Mouse (Mus musculus) ZHBTc4 (cell line): ENCODE measurements around the gene Szt2.
A peak's percentile ranks its signal among the peaks of the same experiment; 100 is the strongest.

Source experiments
- DNase-seq: peaks from one replicate; pipeline ENCODE4 v3.0.0-alpha.2; 2011; ENCODE audit warnings: low read depth, low spot score

Gene Szt2

DNA sequence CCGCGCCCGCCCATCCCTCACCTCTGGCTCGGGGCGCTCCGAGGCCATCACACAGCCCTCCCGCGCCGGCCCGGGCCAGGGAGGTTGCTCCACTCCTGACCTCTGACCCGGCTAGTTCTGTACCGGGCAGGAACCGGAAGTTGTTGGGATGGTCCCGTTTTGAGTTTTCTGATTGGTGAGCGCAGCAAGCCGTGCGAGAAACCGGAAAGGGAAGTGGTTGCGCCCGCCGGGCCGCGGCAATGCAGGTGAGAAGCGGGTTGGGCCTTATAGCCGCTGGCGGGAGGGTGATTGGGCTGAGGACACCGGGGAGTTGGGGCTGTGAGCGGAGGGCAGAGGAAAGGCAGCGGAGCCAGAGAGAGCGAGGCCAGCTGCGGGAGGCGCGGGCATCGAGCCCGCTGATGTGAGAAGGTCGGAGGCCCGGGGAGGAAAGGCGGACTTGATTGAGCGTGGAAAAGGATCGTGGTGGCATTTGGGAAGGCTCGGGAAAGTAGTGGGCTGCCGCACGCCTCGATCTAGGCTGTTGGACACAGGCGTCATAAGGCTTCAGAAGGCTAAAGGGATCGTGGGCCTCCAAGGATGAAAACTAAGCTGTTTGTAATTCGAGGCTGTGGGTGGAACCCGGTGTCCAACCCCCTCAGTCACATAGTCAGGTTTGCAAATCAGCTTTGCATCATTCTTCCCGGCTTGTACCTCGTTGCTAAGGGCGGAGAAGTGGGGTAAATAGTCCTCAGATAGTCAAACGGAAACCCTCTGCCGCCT, at the start of gene Szt2, which contains the start of gene Med8:
Szt2 (minus strand) TSS at position 132 of the 759 bp plus-strand sequence.
Med8 (plus strand) TSS at position 196 of the 759 bp plus-strand sequence.
- peak; percentile 96 for DNase-seq

DNA sequence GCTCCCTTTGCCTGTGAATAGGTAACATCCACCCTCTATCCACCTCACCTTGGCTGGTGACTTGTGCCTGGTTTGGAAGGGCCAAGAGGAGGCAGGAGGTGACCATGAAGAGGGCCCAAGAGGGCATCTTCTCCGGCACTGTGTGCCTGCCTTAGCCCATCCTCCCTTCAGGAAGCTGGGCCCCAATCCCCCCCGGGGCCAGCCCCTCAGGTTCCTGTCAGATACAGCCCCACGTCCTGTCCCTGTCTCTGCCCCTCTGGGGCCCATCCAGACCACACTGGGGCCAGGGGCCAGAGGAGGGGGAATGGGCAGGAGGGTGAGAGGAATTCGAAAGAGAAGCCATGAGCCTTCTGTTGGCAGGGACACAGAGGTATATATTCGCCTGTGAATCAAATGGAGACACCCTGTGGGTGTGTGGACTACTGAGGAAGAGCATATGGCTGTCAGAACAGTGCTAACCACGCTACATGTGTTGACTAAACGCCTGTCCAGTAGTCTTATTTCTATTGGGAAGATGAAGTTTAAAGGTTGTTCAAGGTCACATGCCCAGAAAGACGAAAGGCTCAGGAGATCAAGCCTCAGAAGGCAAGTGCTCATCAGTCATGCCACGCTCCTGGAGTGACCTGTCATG, 48.4 kb upstream of the Szt2 start, which contains the start of gene Mpl:
Mpl (minus strand) TSS at position 169 of the 631 bp plus-strand sequence.
- no peak for DNase-seq

DNA sequence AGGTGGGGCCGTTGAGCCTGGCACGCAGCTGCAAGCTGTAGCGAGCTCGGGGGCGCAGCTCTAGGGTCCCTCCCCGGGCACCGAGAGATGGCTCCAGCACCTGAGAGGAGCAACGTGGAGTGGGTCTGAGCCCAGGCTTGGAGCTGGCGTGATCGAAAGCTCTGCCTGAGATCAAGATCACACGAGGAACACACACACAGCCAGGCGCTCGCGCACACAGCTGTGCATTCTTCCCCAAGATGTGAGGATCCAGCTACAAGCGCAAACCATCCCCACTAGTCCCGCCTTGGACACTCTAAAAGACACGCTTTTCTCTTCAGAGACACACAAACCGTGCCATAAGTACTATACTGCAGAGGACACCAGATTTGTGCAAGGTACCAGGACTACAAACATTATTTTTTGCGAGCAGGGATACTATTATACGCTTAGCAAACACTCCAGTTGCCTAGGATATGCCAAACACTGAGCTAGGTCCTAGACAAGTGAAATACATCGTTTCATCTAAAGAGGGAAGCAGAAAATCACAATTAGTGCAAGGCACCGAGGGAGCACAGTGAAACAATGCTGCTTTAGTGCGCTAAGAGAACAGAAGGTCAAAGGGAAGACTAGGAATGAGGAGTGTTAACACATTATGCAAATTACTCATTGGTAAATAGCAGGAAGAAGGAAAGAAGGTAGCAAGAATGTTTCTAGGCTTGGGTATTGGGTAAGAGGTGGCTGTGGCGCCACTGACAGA, 37.5 kb upstream of the Szt2 start:
- peak; percentile 27 for DNase-seq

DNA sequence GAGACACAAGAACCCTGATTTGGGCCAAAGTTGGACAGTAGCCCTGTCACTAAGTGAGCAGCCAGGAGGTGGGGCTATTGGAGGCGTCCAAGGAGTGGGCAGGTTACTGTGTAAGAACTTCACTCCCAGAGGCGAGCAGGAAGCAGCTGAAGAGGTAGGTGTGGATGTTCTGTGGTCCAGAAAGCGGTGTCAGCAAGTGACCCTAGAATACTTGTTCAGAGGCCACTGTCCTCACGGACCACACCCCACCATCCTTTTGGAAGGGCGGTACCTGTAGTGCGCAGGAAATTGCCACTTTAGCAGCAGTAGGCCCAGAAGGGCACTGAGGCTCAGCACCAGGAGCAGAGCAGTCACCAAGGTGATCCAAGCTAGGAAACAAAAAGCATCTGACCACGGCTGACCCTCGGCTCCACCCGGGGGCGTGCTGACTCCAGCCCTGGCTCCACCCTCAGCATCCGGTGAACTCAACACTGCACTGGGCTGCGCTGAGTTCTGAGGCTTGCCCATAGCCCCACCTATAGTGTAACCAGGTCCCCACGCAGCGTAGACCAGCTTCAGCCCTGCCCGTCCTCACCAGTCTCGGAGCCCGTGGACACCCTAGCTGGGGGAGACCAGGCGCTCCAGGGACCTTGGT, 36.8 kb upstream of the Szt2 start:
- peak; percentile 69 for DNase-seq

DNA sequence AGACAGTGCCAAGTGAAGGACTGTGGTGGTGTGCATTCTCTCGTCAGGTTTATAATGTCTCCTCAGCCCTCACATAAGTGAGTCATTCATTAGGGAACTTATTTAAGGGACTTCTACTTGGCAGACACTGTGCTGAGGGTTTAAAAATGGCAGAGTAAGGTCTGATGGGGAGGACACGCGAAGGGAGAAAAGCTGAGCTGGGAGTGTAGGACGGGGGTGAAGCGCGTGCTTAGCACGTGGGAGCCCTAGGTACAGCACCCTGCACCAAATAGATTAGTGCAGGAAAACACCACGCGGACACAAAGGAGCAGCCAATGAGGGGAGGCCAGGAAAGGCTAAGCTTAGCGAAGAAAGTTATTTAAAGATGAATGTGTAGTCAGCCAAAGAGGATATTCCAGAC, 36.0 kb upstream of the Szt2 start:
- peak; percentile 34 for DNase-seq

DNA sequence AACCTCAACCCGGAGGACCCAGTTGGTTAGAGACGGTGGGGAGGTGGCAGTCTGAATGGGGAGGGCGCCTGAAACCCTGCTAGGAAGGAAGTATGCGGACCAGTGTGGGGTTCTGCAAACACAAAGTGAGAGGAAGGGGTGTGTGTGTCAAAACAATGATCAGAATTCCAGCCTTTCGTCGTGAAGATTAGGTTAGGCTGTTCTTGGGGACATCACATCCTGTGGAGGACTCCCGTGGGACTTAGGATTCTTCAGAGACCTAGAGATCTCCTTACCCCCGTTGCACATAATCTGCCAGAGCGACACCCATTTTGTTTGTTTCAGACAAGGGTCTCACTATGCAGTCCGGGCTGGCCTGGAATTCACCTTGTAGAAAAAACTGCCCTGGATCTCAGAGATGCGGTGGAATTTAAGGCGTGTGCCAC, 28.8 kb upstream of the Szt2 start:
- DNase-seq = peak; percentile 85

DNA sequence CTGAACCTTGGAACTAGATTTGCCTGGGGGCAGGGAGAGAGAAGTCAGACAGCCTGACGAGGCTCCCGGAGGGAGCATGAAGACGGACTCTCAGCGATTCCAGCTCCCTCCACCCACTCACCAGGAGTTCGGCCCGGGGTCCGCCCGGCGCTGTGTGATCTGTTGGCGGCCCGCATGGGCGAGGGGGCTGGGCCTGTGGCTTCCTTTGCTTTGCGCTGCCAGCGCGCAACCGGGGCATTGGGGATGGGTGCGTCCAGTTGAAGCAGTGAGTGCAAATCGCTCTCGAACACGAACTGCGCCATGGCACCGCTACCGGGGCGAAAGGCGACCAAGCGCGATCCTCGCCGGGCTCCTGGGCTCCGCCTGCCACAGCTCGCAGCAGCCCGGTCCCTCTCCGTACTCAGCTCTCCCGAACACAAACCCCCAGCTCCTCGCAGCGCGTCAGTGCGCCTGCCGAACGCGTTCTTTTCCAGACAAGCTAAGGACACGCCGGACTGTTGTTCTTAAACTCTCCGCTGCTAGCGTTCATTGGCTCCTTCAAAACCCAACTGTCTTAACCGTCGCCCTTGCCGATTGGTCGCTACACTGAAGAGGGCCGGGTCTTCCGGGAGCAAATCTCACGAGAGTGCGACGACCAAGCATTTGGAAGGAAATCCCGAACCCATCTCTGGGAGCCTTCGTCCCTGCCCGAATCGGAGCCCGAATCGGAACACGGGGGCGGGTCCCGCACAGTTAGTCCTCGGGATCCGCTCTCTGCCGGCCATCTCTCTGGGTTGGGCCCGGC, 27.9 kb upstream of the Szt2 start, which contains the start of gene Cdc20:
Cdc20 (minus strand) TSS at position 533 of the 784 bp plus-strand sequence.
- peak; percentile 99 for DNase-seq

DNA sequence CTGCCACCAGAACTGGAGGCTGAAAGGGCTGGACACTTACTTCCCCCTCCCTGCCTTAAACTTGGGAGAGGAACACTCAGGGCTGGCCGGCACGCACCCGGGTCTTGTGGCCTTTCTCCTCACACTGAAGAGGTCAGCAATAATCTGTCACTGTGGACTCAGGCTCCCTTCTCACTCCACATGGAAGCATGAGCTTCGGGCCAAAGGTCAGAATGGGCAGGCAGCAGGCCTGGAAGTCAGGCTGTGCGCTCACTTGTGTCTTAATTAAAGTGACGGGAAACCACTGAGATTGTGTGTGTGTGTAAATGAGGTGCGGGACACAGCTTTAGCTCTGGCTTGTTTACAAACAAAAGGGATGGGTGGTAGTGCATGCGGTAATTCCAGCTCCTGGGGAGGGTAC, 23.3 kb upstream of the Szt2 start:
- no peak for DNase-seq

DNA sequence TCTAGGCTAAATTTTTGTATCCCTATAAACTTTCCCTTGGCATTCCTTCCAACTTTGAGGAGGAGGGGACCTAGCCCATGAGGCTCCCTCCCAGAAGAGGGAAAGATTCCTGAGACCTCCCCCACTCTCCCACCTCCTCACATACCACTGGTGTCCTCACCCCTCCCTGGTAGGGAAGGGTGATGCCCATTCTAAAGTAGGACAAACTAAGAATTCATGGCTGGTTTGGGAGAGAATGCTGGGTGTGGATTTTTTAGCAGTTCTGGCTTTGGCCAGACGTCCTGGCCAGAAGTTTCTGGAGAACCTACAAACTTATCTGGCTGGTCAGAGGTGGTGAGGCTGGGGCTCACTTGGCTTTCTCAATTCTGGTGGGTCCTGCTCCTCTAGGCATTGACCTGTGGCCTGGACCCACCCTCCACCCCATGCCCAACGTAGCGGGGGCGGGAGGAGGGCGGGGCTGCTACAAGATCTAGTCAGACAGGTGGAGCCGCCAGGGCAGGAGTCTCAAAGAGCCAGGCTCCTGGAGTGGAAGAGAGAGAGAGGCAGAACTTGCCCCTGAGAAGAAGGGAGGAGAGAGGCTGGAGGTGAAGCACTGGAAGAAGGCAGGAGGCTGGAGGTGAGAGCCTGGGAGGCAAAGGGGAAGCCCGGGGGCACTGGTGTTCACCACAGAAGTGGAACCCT, 20.3 kb upstream of the Szt2 start:
- no peak for DNase-seq

DNA sequence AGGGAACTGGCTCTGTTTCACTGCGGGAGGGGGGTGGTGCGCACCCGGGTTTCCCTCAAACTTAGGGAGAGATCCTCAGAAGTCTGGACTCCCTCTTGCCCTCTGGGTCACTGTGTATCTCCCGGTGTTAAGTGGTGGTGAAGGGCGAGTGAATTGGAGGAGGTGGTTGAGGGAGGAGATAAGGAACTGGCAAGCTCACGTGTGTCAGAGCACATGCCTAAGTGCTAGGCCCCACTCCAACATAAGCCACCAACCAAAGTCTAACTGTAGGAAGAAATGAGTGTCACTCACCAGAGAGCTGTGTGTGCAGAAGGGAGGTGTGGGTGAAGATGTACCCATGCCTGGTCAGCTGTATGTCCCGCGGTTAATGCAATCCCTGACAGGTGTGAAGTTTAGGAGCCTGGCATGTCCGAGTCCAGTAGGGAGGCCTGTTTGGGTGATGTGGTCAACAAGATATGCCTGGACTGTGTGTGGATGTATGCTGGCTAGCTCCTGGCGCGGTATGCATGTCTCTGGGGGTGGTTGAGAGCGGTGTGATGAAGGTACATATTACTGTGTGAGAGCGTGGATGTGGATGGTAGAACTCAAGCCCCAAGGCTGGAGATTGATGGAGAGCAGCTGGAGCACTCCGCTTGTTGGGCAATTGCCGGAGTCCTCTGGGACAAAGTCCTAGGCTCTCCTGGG, 19.6 kb upstream of the Szt2 start:
- no peak for DNase-seq

DNA sequence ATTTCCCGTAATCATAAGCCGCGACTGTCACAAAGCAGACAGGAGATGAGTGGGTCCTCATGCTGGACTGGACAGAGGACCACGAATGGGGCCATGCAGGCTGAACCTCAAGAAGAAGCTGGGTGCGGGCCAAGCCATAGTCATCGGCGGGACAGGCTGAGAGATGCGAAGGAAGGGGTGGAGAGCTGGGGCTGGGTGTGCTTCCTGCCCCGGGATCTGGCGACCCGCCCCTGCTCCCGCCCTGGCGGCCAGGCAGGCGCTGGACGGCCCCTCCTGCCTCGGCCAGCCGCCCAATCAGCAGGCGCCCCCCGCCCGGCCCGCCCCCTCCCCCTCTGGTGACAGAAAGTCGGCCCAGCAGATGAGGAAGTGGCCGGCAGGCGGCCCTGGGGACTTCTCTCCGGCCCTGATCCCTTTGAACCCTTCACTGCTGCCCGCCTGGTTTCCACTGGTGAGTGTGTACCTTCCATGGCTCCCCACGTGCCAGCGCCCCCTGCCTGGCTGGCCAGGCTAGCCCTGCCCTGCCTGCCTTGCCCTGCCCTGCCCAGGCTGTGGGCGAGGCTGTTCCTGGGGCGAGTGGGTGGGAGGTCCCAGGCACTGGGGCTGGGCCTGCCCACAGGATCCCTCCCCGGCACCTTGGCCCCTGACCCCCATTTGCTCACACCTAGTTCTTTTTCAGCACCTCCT, 18.8 kb upstream of the Szt2 start, which contains the start of gene Elovl1:
Elovl1 (plus strand) TSS at position 326 of the 684 bp plus-strand sequence.
- peak; percentile 89 for DNase-seq

DNA sequence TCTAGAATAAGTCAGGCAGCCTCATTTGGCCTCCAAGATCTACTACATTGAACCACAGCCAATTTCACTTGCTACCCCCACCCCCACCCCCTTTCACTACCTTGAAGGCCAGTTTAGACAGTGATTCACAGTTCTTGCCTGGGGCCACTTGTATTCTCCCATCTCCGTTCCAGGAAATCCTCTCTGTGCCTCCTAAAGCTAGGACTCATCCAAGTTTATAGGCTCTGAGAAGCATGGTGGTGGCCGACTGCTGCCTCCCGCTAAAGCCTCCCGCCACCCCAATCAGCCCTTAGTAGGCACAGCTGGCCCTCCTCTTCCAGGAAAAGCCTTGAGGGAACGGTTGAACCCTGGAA, 18.3 kb upstream of the Szt2 start:
- peak; percentile 23 for DNase-seq

DNA sequence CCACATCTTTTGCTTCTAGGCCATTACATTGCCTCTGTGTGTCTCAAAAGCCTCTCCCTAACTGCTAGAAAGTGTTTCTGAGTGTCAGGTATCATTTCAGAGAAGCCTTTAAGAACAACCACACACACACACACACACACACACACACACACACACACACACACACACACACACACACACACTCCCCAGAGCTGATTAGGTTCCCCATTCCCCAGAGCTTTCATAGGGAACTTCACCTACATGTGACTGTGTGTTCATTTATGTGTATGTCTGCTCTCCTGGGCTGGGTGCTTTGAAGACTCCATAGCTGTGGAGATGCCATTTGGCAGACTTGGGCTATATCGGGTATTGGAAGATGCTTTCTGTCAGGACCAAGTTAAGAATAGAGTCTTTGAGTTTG, 16.3 kb upstream of the Szt2 start:
- DNase-seq = no peak

DNA sequence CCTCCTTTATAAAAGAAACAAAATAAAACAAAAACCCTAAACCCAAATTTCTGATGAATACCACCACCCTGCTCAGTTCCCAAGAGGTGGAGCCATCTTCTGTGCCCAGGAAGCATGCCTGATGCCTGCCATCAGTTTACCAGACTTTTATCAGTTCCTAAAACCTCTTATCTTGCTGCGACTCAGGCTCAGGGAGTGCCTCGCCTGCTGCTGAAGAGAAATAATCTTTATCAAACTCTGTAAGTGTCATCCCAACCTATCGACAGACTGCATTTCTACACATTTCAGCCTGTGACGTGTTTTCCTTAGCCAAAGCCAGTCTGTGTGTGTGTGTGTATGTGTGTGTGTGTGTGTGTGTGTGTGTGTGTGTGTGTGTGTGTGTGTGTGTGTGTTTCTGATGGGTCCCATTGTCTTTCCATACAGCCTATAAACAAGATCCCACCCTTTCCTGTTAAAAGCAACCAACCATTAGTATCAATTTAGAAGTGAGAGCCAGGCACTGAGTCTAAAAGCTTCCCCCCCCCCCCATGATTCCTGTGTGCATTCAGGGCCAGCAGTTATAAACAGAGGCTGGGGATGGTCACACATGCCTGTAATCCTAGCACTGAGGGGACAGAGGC, 15.6 kb upstream of the Szt2 start:
- no peak for DNase-seq

DNA sequence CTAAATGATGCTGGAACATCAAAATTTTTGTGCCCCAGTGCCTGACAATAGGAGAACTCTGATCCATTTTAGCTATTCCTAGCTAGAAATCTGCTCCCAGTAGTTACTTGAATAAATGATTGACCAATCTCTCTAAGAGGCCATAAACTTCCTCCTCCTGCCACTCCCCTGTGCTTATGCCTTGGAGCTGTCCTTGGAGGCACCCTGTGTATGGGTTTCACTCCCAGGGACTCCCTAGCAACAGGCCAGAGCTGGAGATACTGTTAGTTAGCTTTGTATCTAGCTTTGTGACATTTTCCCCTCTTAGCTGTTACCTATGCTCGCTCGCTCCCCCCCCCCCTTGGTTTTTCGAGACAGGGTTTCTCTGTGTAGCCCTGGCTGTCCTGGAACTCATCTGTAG, 12.3 kb upstream of the Szt2 start:
- DNase-seq = no peak

DNA sequence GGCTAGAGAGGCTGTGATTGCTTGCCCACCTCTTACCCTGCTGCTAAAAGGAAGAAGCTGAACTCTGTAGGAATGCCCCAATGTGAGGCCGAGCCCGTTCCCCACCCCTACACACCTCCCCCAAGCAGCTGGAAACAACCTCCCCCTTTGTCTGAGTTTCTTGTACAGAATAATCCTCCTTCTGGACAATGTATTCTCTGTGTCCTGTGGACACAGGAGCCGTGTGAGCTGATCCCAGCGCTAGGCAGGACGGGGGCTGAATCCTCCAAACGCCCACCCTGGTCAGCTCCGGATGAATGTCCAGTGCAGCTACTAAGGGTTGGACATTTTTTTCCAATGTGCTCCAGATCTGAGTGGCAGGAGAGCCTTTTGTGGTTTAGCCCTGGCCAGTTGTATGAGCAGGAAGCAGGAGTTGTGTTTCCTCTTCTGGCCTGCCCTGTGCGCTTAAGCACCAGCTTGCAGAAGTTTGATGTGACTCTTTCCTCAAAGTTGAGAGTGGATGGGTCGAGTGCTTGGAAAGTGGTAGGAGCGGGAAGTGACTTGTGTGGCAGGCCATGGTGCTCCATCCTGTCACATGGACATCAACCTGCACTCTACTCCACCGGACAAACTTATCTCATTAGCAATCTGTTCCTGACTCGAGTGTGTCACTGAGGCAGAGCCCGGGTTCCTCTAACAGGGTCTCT, 8.2 kb upstream of the Szt2 start:
- no peak for DNase-seq

DNA sequence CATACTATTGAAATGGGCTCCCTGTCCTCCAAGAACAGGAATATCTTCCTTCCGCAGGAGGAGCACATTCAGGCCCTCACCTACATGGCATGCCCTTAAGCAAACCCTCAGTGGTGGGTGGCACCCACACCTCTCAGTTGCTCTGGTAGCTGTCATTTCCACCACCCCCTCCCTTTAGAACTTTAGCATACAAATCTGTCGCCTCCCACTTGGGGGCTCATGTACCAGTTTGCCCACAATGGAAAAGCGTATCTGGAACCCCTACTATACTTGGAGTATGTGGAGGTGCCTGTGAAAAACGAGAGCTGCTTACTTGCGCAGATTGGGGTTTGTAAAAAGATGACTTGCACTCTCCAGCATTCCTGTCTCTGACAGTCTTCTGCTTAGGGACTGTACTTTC, 7.3 kb upstream of the Szt2 start:
- DNase-seq = no peak

DNA sequence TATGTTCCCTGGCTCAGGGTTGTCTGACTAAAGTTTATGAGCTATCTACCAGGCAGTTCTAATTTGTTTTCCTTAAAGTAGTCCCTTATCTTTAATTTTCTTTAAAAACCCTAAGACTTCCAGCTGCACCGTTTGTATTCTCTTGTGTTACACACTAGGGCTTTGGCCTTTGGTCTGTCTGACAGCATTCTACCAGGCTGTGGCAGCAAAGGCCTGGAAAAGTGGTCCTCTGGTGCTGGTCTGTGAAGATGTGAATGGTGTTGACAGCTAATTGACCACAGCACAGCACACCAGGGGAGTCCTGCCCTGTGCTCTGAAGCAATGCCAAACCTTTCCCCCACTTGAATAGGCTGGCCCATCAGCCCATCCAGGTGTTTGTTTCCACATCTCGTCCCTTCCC, 6.7 kb upstream of the Szt2 start:
- DNase-seq = no peak
